Mouse (Mus musculus): ENCODE results near the gene Kcne1. TPM values are rescaled to one million over a fixed set of nuclear protein-coding genes. Genes with fewer than 3 reads are reported as not detected.

The Kcne1 gene
- polyA plus RNA-seq, 1 experiment from 2014 or later: 1.1 TPM

- no peak overlapping the region for H3K4me3 ChIP-seq
- H3K9ac ChIP-seq: no peak overlapping the region
- H3K27ac ChIP-seq: no peak overlapping the region
- WGBS: 27% methylated on average over 7 of the region's 7 CpGs
- H3K27me3 ChIP-seq: no peaks in the 10 kb centered on the region
- H3K9me3 ChIP-seq: no peaks in the 10 kb centered on the region
- no peaks in the 10 kb centered on the region for H3K4me1 ChIP-seq
- no peak overlapping the region for H3K4me2 ChIP-seq
- H3K36me3 ChIP-seq: no peaks in the 10 kb centered on the region
- no peak for ATAC-seq (ENCODE audit: borderline replicate concordance, extremely low read depth, low FRiP score, low TSS enrichment)
Measured at GRCm38 (mm10) chr16:92324309-92325061, 34.8 kb downstream of the Kcne1 start.

GRCm38 (mm10) chr16:92321341-92321740, 37.9 kb downstream of the Kcne1 start, which contains the start of gene Fam243:
Gene Fam243 (minus strand): TSS chr16:92321441.
- WGBS: 86% methylated on average over 8 of the region's 8 CpGs
- Histone ChIP-seq H3K27me3 (no peaks in the 10 kb centered on the region), H3K27ac (no peak within 1 kb of the TSS), H3K9ac (no peak within 1 kb of the TSS), H3K4me3 (no peak within 1 kb of the TSS), H3K4me2 (no peak within 1 kb of the TSS), H3K36me3 (no peaks in the 10 kb centered on the region), H3K4me1 (no peaks in the 10 kb centered on the region), H3K9me3 (no peaks in the 10 kb centered on the region)
- no peak for ATAC-seq (ENCODE audit: borderline replicate concordance, extremely low read depth, low FRiP score, low TSS enrichment)

GRCm38 (mm10) chr16:92320361-92320760, 38.9 kb downstream of the Kcne1 start:
- Histone ChIP-seq H3K4me3 (no peak overlapping the region), H3K27ac (no peak overlapping the region), H3K36me3 (no peaks in the 10 kb centered on the region), H3K9ac (no peak overlapping the region), H3K4me1 (no peaks in the 10 kb centered on the region), H3K27me3 (no peaks in the 10 kb centered on the region), H3K9me3 (no peaks in the 10 kb centered on the region), H3K4me2 (no peak overlapping the region)
- ATAC-seq (ENCODE audit: borderline replicate concordance, extremely low read depth, low FRiP score, low TSS enrichment): no peak
- WGBS: 83% methylated on average over 3 of the region's 3 CpGs

DNA sequence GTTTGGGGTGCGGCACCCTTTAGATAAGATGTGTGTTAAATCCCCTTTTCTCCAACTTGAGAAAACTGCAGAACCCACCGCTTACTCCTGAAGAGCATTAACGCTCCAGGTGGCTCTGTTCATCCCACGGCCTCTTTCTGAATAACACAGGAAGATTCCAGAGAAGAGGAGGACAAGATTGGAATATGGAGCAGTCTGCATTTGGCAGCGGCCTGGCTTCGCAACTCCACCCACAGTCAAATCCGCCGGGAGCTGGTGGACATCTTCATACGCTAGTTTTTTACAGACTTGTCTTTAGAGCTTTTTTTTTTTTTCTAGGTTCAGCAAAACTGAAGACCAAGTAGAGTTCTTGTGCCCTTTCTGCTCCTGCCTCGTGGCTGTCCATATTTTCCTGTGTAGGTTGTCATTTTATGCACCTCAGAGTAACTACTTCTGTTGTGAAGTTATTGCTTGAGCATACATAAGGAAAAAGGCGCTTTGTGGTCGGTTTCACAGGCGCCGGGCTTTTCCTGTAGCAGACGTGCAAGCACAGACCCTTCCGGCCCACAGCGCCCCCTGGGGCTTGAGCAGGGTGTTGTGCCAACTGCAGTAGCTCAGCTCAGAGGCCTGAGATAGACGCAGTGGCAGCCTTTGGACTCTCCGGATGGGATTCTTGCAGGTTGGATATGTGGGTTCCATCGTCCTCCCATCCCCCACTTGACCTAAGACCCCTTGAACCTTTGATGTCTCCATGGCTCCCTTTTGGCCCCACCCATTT, 39.7 kb downstream of the Kcne1 start:
- Histone ChIP-seq H3K9me3 (no peaks in the 10 kb centered on the region), H3K27ac (no peak overlapping the region), H3K4me3 (no peak overlapping the region), H3K9ac (no peak overlapping the region), H3K36me3 (no peaks in the 10 kb centered on the region), H3K4me2 (no peak overlapping the region), H3K4me1 (no peaks in the 10 kb centered on the region), H3K27me3 (no peaks in the 10 kb centered on the region)
- WGBS: 60% methylated on average over 20 of the region's 20 CpGs
- no peak for ATAC-seq (ENCODE audit: borderline replicate concordance, extremely low read depth, low FRiP score, low TSS enrichment)

GRCm38 (mm10) chr16:92316049-92316738, 43.1 kb downstream of the Kcne1 start:
- Histone ChIP-seq H3K9ac (no peak overlapping the region), H3K27ac (no peak overlapping the region), H3K27me3 (no peaks in the 10 kb centered on the region), H3K4me2 (no peak overlapping the region), H3K4me1 (no peaks in the 10 kb centered on the region), H3K36me3 (peaks cover 10% of the 10 kb centered on the region), H3K4me3 (no peak overlapping the region), H3K9me3 (no peaks in the 10 kb centered on the region)
- 66% methylated on average over 7 of the region's 7 CpGs for WGBS
- no peak for ATAC-seq (ENCODE audit: borderline replicate concordance, extremely low read depth, low FRiP score, low TSS enrichment)

DNA sequence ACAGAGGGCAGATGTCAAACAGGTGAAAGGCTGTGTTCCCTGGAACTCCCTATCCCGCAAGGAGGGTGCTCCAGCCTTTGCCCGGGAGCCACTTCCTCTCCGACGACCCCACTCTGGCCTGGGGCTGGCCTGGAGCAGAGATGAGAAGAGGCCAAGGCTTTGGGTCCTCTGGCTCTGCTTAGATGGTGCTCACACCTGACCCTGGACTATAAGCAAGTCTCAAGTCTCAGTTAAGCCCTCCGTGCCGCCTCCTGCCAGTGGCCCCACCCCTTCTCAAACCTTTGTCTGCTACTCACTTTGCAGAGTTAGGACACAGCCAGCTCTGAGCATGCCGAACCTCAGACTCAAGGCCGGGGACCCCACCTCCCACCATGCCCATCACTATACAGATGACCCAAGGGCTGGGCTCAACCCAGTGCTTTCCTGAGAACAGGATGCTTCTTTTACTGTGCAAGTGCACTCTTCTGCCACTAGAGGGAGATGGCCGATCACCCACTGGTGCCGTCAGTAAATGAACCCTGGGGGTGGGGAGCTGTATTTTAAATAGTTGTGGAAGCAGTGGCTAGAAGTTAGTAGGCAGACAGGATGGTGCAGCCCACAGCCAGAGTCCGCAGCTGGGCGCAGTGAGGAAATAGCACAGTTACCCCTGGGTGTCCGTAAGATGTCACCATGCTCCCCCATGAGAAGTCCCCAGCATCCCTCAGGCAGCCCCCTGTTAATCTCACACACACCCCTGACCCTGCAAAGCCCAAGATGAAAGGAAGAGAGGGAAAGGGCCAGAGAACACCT, 45.1 kb downstream of the Kcne1 start:
- ATAC-seq (ENCODE audit: borderline replicate concordance, extremely low read depth, low FRiP score, low TSS enrichment): peak; percentile 41; the same call in 1 of the 2 replicates

GRCm38 (mm10) chr16:92309126-92309525, 50.1 kb downstream of the Kcne1 start:
- 44% methylated on average over 4 of the region's 4 CpGs for WGBS
- H3K9me3 ChIP-seq: no peaks in the 10 kb centered on the region
- ATAC-seq (ENCODE audit: borderline replicate concordance, extremely low read depth, low FRiP score, low TSS enrichment): no peak
- no peak overlapping the region for H3K27ac ChIP-seq
- no peak overlapping the region for H3K4me2 ChIP-seq
- no peak overlapping the region for H3K9ac ChIP-seq
- H3K4me3 ChIP-seq: no peak overlapping the region
- peaks cover 50% of the 10 kb centered on the region for H3K36me3 ChIP-seq
- H3K27me3 ChIP-seq: no peaks in the 10 kb centered on the region
- H3K4me1 ChIP-seq: no peaks in the 10 kb centered on the region

More for the DNA sequence above, 45.1 kb downstream of the Kcne1 start:
- no peak overlapping the region for H3K4me2 ChIP-seq
- H3K9ac ChIP-seq: no peak overlapping the region
- peaks cover 21% of the 10 kb centered on the region for H3K36me3 ChIP-seq
- no peaks in the 10 kb centered on the region for H3K4me1 ChIP-seq
- no peaks in the 10 kb centered on the region for H3K27me3 ChIP-seq
- H3K4me3 ChIP-seq: no peak overlapping the region
- 47% methylated on average over 13 of the region's 13 CpGs for WGBS
- H3K27ac ChIP-seq: no peak overlapping the region
- no peaks in the 10 kb centered on the region for H3K9me3 ChIP-seq

GRCm38 (mm10) chr16:92307947-92308346, 51.3 kb downstream of the Kcne1 start:
- Histone ChIP-seq H3K27me3 (no peaks in the 10 kb centered on the region), H3K9me3 (no peaks in the 10 kb centered on the region), H3K4me2 (no peak overlapping the region), H3K36me3 (peaks cover 47% of the 10 kb centered on the region), H3K9ac (no peak overlapping the region), H3K27ac (no peak overlapping the region), H3K4me3 (no peak overlapping the region), H3K4me1 (peaks cover under 1% of the 10 kb centered on the region)
- no peak for ATAC-seq (ENCODE audit: borderline replicate concordance, extremely low read depth, low FRiP score, low TSS enrichment)
- 72% methylated on average over 3 of the region's 3 CpGs for WGBS

DNA sequence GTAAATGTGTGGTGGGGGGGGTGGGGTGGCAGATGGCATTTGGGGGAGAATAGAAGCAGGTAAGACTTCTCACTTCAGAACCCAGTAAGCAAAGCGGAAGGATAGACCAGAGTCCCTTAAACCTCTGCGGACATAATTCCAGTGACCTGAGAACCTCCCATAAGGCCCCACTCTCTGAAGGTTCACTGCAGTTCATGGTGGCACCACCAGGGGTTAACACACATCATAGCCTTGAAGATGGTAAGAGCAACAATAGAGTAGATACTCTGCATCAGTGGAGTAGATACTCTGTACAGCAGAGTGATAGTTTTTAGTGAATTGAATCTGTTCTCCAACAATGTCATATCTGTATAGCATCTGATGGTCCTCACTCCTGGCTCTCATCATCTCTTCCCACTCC, 53.7 kb downstream of the Kcne1 start:
- 86% methylated on average over 2 of the region's 2 CpGs for WGBS
- Histone ChIP-seq H3K36me3 (peaks cover 35% of the 10 kb centered on the region), H3K9ac (no peak overlapping the region)

GRCm38 (mm10) chr16:92302506-92302905, 56.8 kb downstream of the Kcne1 start:
- no peak for ATAC-seq (ENCODE audit: borderline replicate concordance, extremely low read depth, low FRiP score, low TSS enrichment)
- Histone ChIP-seq H3K36me3 (peaks cover 19% of the 10 kb centered on the region), H3K4me2 (peak overlapping the region; percentile 72), H3K4me1 (peaks cover 13% of the 10 kb centered on the region), H3K27ac (no peak overlapping the region), H3K4me3 (peak overlapping the region; percentile 54; the same call in 1 of the 2 replicates), H3K9me3 (no peaks in the 10 kb centered on the region), H3K27me3 (no peaks in the 10 kb centered on the region), H3K9ac (no peak overlapping the region)
- 52% methylated on average over 5 of the region's 5 CpGs for WGBS

More for the DNA sequence above, 53.7 kb downstream of the Kcne1 start:
- Histone ChIP-seq H3K9me3 (no peaks in the 10 kb centered on the region), H3K27me3 (no peaks in the 10 kb centered on the region), H3K4me2 (no peak overlapping the region), H3K4me1 (peaks cover 13% of the 10 kb centered on the region), H3K27ac (no peak overlapping the region), H3K4me3 (no peak overlapping the region)
- ATAC-seq (ENCODE audit: borderline replicate concordance, extremely low read depth, low FRiP score, low TSS enrichment): no peak

DNA sequence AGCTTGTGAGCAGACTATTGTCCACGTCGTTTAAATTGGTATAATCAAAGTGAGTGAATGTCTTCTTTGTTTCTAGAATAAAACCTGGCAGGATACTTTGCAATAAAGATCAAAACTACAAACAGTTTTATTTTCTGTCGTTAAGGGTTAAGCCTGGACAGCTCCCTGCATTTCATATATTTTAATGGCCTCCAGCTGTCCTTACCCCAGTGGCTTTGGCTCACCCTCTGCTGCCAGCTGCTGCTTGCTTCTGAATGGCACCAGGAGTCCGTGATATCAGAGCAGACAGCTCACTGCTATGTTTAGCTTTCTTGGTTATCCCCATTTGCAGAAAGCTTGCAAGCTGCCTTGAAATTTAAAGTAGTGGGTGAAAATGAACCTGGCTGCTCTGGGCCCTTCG, 57.3 kb downstream of the Kcne1 start:
- peaks cover 13% of the 10 kb centered on the region for H3K4me1 ChIP-seq
- H3K4me3 ChIP-seq: peak overlapping the region; percentile 54
- peak overlapping the region; percentile 2; the same call in 1 of the 2 replicates for H3K27ac ChIP-seq
- ATAC-seq (ENCODE audit: borderline replicate concordance, extremely low read depth, low FRiP score, low TSS enrichment): no peak
- 26% methylated on average over 5 of the region's 5 CpGs for WGBS
- H3K27me3 ChIP-seq: no peaks in the 10 kb centered on the region
- peaks cover 15% of the 10 kb centered on the region for H3K36me3 ChIP-seq
- peak overlapping the region; percentile 72 for H3K4me2 ChIP-seq
- no peaks in the 10 kb centered on the region for H3K9me3 ChIP-seq
- peak overlapping the region; percentile 50 for H3K9ac ChIP-seq

Data from lung, embryonic 15.5 days (tissue).